Mouse (Mus musculus) large intestine, adult 2 months (tissue): ENCODE results near the gene Mapk14. TPM values are rescaled to one million over a fixed set of nuclear protein-coding genes. Genes with fewer than 3 reads are reported as not detected.
"Not testable (repeated sequence)": the region's sequence is repeated elsewhere in the genome, so short reads cannot be mapped to it uniquely, and the experiment has no call there.

Experiments used
- DNase-seq: peaks from one replicate; pipeline ENCODE4 v3.0.0-alpha.2; 2012; ENCODE audit warnings: low read depth, low spot score
- WGBS: fragments of 180-500 bp; shearing (Covaris S2); methylation state at CpG from one replicate; pipeline ENCODE4 v1.1.7; 2018; 5-methylcytosine and 5-hydroxymethylcytosine counted together
- polyA plus RNA-seq: library from polyadenylated mRNA; depleted of rRNA; stranded (reverse); fragments of >200 nt; gene quantifications from 2 replicates; pipeline ENCODE4 v1.2.3, GENCODE M21; 2012

Gene Mapk14
- polyA plus RNA-seq, 1 experiment, result 49.0 TPM

DNA sequence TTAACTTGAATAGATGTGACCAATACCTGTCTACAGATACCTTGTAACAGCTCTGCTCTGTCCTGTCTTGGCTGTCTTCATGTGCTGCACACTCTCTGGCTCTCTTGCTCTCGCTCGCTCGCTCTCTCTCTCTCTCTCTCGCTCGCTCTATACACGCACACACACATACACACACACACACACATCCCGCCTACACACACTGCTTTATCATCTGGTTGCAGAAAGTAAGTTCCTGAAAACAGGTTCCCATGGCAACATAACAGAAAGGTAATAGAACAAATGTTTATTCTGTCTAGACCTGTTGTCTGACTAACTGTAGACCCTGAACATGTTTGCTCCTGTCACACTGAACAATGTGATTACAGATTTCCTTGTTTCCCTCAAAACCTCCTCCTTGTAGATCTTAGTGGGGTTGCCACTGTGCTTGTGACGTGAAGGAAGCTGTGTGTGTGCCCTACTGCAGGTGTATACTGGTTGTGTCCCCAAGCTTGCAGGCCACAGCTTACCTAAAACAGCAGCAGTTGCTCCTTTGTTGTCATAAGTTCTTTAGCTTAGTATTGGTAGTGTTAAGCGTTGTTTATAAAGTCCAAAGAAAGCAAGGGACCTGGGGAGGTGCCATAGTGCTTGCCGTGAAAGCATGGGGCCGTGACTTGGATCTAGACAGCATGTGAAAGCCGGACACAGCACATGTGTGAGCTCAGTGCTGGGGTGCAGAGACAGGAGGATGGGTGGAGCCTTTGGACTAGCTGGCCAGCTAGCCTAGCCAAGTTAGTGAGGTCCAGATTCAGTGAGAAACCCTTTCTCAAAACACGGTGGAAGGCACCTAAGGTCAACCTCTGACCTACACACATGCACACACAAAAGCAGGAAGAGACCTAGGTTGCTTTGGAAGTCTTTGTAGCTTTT is 6.4 kb downstream of the Mapk14 start:
- 10% methylated on average over 13 of the region's 13 CpGs for WGBS
- no peak for DNase-seq

DNA sequence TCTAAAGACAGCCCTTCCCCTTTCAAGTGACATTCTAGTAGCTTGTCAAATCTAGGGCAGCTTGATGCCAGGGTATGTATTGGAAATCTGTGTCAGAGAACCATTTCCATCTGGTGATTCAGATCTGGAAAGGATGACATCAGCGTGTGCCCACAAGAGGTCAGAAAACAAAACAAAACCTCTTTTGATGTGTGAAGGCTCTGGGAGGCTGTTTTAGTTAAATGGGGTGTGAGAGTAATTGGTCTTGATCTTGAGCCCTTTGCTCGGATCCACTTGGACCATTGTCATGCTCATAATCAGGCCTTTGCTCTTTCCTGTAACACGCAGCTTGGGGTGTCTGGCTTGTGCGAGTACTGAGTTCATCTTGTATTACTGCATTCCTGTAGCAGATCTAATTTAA is 7.1 kb downstream of the Mapk14 start:
- DNase-seq, result no peak
- 18% methylated on average over 4 of the region's 4 CpGs for WGBS

DNA sequence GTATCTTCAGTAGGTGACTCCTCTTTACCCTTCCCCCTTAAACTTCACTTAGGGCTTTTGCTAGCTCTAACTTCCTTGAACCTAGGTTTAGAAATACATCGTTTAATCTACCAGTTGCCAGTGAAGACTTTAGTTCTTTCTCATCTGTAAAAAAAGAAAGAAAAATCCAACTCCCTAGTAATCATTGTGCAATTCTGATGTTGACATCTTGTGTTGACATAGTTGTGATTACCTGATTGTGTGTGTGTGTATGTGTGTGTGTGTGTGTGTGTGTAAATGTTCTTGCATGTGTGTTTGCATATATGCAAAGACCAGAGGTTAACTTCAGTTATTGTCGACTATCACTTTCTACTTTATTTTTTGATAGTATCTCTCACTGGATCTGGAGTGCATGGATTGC is 7.5 kb downstream of the Mapk14 start:
- WGBS, result 16% methylated on average over 2 of the region's 2 CpGs
- DNase-seq, result no peak

- 77% methylated on average over 7 of the region's 7 CpGs for WGBS
- no peak for DNase-seq
Observed at GRCm38 (mm10) chr17:28699789-28700188, 8.7 kb downstream of the Mapk14 start.

DNA sequence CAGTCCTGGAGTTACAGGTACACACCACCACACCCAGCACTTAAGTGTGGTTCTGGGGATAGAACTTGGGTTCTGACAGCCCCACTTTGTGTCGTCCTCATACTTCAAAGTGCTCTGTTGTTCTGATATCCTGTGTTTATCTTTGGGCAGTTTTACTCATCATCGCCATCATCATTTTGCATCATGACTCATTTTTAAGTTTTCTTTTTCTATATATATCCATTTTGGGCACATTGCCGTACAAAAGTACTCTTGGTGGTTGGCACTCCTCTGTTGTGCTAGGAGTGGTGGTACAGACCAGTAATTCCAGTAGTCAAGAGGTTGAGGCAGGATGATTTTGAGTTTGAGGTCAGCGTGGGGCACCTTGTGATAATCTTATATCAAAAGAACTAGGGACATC is 10.0 kb downstream of the Mapk14 start:
- DNase-seq, result no peak
- WGBS, result 91% methylated on average over 4 of the region's 4 CpGs

DNA sequence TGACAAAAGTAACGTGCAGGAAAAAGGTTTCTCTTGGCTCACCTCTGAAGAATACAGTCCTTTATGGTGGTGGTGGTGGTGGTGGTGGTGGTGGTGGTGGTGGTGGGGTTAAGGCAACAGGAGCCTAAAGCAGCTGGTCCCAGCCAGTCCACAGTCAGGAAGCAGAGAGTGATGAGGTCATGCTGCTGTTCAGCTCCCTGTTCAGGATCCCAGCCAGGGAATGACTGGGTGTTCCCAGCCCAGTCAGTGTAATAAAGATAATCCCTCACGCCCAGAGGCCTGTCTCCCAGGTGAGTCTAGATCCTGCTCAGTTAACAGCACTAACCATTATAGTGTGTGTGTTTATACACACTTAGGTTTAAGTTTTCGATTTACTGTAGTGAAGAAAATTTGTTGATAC is 10.6 kb downstream of the Mapk14 start:
- 36% methylated on average over 3 of the region's 3 CpGs for WGBS
- no peak for DNase-seq

DNA sequence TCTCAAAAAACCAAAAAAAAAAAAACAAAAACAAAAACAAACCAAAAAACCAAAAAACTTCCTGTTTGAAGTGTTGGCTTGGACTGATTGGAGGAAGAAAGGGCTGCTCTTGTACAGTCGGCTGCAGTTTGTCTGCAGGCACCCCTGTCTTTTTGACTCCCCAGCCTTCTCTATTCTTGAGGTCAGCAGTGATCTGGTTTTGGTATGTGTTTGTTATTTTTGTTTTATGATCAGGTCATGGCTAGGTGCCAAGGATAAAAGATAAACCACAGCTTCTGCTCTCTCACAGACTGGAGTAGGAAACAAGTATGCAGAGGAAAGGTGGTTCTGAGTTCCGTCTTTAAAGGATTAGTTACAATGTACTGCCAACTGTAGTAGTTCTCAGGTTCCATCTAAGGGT is 11.5 kb downstream of the Mapk14 start:
- 21% methylated on average over 2 of the region's 2 CpGs for WGBS
- DNase-seq, result no peak

DNA sequence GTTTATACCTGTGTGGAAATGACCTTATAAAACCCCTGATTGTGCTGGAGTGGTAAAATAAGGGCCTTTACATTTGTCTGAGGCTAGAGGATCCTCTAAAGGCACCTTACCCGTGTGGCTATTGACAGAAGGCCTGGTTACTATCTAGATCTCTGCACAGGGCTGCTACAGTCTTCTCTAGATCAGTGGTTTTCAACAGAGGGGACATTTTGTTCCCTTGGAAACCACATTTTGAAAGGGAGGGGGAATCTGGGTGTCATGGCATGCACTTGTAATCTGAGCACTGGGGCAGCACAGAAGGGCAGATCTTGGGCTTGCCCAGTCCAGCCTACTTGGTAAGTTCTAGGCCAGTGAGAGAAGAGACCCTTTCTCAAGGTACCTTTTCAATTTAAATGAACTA is 15.6 kb downstream of the Mapk14 start:
- DNase-seq, result no peak
- WGBS, result 38% methylated on average over 1 of the region's 1 CpGs

DNA sequence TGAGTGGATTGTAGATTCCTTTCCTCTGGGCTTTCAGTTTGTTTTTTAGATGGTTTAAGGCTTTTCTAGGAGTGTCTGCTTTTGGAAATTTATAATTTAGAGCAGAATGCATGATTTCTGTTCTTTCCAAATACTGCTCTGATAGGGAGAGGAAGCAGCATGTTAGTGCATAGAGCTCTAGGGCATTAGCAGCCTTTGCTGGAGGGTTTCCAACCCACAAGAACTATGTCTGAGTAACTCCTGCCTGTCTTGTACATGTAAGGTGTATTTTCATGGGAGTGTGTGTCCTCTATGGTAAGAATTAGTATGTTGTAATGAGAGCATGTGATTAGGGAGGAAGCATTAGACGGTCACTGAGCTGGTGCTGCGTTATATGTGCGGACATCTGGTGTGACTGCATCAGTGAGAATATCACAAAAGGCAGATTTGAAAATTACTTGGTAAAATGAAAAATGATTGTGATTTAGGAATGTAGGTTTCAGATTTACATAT is 16.1 kb downstream of the Mapk14 start:
- DNase-seq, result no peak
- 82% methylated on average over 3 of the region's 3 CpGs for WGBS

GRCm38 (mm10) chr17:28707816-28708215 is 16.7 kb downstream of the Mapk14 start:
- 36% methylated on average over 2 of the region's 2 CpGs for WGBS
- DNase-seq, result no peak

DNA sequence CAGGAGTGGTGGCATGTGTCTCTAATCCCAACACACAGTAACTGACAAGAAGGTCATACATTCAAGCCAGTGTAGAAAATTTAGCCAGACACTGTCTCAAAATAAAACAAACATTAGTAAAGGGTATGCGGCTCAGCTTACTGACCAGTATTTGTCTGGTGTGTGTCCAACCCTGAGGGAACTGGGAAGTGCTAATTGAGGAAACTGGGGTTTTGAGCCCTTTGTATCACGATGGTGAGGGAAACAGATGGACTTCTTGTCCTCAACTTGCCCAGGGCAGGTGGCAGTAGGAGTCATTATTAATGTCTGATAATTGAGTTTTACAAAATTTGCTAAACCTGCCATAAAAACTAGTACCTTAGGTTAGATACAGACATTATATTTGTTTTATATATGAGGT is 17.9 kb downstream of the Mapk14 start:
- no peak for DNase-seq
- WGBS, result 26% methylated on average over 2 of the region's 2 CpGs

DNA sequence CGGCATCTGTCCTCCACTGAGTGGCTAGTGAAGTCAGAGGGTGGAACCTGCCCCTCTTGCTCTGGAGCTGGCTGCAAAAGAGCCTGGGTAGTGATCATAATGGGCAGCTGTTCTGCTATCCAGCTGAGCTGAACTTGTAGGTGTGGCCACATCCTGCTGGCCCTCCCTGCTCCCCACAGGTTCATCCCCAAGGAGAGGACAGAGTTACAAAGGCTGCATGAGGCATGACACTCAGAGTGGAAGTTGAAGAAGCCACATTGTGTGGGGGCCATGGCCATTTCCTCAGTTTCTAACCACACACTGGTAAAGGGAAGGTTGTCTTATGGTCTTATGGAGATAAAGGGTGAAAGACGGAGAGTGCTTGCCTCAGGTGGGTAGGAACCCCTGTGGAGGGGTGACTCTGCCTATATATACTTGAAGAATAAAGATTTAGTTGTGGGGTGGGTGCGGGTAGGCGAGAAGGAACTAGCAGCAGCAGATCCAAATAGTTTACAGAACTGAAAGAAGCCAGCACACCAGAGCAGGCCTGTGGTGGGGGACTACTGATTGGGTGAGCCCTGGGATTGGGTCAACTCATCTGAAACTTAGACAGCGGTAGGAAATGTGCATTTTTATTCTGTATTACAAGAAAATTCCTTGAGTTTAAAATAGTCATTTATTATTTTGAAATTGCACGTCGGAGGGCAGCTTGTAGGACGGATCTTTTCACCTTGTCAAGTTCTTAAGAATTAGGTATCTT is 18.6 kb downstream of the Mapk14 start:
- no peak for DNase-seq
- WGBS, result 78% methylated on average over 8 of the region's 8 CpGs

DNA sequence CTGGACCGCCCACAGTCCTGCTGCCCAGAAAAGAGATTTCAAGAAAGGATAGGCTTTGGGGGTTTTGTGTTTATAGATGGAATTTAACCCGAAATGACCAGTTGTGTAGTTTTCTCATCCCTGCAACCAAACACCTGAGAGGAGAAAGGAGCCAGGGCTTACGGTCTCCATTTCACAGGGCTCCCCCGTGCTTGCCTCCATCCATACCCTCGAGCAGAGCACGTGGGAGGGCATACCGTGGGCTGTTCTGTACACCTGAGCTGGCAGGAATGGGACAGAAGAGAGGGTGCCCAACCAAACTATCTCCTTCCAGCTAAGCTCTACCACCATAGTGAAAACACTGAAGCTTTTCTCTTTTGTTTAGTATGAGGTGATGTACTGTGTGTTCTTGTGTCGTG is 19.2 kb downstream of the Mapk14 start:
- 88% methylated on average over 8 of the region's 8 CpGs for WGBS
- no peak for DNase-seq

DNA sequence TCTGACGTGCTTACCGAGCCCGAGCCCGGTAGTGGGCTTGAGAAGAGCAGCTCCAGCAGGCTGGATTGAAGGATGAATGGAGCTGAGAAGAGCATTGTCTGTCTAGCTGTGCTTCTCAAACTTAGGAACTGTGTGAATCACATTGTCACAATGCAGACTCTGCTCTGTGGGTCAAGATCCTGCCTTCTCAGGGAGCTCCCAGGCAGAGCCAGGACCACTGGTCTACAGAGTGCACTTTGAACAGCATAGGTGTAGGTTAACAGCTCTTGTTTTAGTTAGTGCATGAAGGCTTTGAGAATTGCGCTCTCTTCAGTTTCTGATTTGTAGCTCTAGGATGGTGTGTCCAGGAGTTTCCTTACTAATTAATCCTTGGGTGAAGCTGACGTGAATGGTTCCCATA is 20.1 kb downstream of the Mapk14 start:
- no peak for DNase-seq
- 90% methylated on average over 6 of the region's 6 CpGs for WGBS

GRCm38 (mm10) chr17:28712305-28712704 is 21.2 kb downstream of the Mapk14 start:
- DNase-seq, result no peak
- WGBS, result 74% methylated on average over 6 of the region's 6 CpGs

GRCm38 (mm10) chr17:28714006-28714405 is 22.9 kb downstream of the Mapk14 start:
- DNase-seq, result no peak
- 100% methylated on average over 3 of the region's 3 CpGs for WGBS

DNA sequence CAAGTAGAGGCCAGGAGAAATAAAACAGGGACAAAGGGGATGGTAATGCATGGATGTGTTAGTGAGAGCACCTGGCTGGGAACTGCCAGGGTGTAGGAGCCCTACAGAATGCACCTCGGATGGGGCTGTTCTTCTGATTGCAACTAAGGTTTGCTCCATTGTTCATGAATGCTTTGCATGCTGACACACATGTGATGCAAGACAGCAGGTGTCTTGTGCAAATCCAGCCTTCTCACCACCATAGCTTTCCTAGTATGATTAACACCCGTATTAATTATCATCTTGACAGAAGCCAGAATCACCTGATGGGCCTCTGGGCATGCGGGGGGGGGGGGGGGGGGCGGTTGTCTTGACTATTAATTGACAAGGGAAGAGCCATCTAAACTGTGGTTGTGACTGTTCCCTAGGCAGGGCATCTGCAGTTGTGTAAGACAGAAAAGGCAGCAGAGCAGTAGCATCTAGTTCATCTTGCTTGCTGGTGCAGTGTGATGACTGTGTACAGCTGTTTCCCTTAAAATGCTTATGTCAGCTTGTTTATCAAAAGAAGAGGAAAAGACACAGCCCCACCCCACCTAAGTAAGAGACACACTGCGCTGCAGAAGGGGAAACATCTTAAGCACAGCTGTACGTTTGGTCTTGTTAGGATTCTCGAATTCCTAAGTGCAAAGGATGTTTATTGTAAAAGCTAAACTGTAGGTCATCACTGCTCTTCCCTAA is 24.9 kb downstream of the Mapk14 start:
- WGBS, result 66% methylated on average over 7 of the region's 7 CpGs
- DNase-seq, result no peak

DNA sequence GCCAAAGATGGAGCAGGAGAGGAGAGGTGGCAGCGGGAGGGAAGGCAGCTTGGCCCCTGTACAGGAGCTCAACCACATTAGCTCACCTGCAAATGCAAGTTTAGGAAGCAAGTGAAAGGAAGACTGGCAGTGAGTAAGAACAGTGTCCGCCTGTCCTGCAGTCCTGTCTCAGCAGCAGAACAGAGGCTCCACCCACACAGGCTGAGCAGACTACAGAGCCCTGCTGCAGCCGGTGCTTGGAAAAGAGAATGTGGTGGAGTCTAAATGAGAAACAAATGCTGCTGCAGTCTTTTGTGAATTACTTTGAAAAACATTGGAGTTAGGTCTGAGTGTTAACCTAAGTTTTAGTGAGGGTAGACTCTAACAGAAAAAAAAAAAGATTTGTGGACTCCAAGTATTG is 26.4 kb downstream of the Mapk14 start:
- no peak for DNase-seq
- 77% methylated on average over 3 of the region's 3 CpGs for WGBS

- no peak for DNase-seq
- WGBS, result 94% methylated on average over 4 of the region's 4 CpGs
Observed at GRCm38 (mm10) chr17:28725783-28726182, 34.7 kb downstream of the Mapk14 start, which contains the start of gene AC170998.1. TSS of gene AC170998.1 (plus strand) at chr17:28726083.

- not testable (repeated sequence) for DNase-seq
- WGBS, result 44% methylated on average over 11 of the region's 11 CpGs
Observed at GRCm38 (mm10) chr17:28727511-28727910, 36.4 kb downstream of the Mapk14 start.
